Mouse (Mus musculus) CD4-positive, CD25-positive, alpha-beta regulatory T cell, adult 4 months (primary cell): ENCODE results near the gene Lats1. TPM values are rescaled to one million over a fixed set of nuclear protein-coding genes. Genes with fewer than 3 reads are reported as not detected.

ENCODE experiments used
- ATAC-seq: one replicate; pipeline ENCODE4 v1.8.0; 2017
- polyA plus RNA-seq, 2 experiments: library from polyadenylated mRNA; unstranded; fragments of 100-300 nt; shearing (Covaris generic); gene quantifications; one replicate each; pipeline ENCODE4 v1.2.1; 2017

Lats1 gene
- polyA plus RNA-seq: 1 to 10 TPM; 5.8 to 7.2 TPM

DNA sequence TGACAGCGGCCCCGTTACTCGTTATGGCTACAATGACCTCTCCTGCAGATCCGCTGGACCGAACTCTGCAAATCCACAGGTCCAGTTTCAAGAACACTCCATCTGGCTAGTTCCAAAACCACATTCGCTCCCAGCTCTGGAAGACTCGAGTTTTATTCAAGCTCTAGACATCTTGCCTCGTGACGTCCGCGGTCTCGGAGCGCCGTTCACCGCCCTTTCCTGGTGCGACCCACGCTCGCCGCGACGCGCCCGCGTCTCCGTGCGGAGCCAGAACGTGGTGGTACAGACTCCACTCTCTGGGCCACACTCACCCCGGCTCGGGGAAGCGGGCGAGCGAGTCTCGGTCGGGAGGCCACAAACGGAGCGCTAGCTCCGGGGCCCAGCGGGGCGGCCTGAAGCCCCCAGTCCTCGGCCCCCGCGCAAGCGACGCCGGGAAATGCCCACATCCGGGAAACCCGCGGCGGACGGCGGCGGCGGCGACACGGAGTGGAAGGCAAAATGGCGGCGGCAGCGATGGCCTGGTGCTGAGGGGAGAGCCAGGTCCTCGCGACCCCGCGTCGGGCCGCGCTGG, at the start of gene Lats1, which contains the start of gene Pcmt1:
TSS of gene Lats1 (plus strand) at position 484 of the 571 bp plus-strand sequence.
TSS of gene Pcmt1 (minus strand) at position 406 of the 571 bp plus-strand sequence.
- ATAC-seq: peak; percentile 85

- no peak for ATAC-seq
Observed at GRCm38 (mm10) chr10:7640366-7640765, 40.6 kb upstream of the Lats1 start.

DNA sequence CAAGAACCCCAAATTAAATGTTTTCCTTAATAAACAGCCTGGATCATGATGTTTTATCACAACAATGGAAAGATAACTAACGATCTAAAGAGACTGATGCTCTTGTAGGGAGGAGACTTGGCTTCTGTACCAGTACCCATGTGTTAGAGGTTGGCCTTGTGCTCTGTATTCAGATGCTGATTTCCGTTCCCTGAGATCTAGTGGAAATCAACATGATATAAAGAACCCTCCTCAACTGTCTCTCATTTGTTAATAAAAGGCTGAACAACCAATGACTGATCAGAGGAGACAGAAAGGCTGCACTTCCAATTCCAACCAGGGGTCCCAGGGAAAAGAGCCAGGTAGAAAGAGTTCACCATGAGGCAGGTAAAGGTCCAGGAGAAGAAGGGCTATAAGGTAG, 35.1 kb upstream of the Lats1 start:
- ATAC-seq: no peak

GRCm38 (mm10) chr10:7649059-7649458, 32.0 kb upstream of the Lats1 start:
- no peak for ATAC-seq

DNA sequence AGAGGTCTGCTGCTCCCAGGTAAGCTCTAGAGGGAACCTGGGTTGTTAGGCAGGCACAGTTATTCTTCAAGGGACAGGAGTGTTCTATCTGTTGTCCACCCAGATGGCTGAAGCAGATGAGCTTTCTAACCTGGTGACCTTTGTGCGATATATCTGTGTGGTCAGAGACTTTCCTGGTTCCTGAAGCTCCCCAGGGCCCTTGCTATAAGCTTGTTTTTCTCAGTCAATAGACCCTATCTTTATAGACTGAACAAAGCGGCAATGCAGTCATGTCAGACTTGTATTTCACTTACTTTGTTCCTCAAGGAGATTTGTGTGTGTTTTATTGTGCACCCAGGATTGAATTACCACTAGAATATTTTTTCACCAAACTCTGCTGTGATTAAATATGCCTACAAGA, 30.0 kb upstream of the Lats1 start:
- ATAC-seq: no peak

- peak; percentile 50 for ATAC-seq
Observed at GRCm38 (mm10) chr10:7662471-7663141, 18.4 kb upstream of the Lats1 start.

GRCm38 (mm10) chr10:7663159-7664026, 17.6 kb upstream of the Lats1 start:
- ATAC-seq: peak; percentile 65

DNA sequence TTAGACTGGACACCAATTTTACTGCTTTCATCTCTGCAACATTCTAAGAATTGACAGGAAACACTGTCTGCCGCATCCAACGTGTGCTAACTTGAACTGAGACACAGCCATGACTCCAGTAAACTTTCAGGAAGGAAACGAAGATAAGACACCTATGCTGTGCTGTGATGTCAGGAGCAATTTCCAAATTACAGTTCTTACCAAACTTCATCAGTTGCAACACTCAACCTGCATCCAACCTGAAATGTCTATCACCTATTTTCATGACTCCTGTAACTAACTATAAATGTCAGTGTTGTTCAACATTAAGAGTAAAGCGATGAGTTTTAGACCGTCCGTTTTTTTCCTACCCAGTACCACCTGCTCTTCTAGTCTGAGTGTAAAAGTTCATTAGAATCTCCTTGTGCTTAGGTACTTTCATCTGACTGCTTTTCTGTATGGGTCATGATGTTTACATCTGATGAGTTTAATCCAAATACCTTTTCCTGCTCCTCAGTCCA, 16.9 kb upstream of the Lats1 start:
- no peak for ATAC-seq

- no peak for ATAC-seq
Observed at GRCm38 (mm10) chr10:7664889-7665288, 16.1 kb upstream of the Lats1 start.

GRCm38 (mm10) chr10:7667342-7667802, 13.6 kb upstream of the Lats1 start, which contains the start of gene Nup43:
Nup43 (plus strand) TSS chr10:7667503.
- ATAC-seq: peak; percentile 87

GRCm38 (mm10) chr10:7673673-7674072, 7.3 kb upstream of the Lats1 start:
- ATAC-seq: peak; percentile 99

DNA sequence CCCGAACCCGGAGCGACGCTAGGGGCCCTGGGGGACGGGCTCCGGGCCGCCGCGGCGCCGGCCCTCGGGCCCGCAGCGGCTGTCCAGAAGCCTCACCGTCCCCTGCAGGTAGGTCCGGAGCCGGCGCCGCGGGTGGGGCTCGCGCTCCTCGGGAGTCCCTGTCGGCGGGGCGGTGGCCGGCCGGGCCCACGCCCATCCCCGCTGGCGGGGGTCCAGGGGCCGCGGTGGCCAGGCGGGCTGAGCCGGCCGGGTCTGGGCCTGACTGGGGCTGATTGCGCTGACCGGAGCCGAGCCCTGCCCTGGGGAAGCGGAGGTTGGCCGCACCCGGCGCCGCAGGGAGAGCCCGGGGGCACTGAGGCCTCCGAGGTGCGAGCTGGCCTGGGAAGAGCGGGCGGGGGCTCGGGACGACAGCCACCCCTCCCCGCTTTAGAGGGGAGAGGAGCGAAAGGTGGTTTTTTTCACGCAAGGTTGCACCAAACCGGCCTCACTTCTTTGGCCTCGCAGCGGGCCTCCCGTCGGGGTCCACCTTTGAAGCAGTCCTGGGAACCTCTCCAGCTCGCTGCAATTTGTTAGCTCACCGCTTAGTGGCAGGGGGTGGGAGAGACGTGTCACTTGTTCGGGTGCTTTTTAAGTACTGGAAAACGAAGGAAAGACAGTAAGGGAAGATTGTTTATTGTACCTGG, 470 bp downstream of the Lats1 start:
- peak; percentile 68 for ATAC-seq

GRCm38 (mm10) chr10:7682249-7682648, 1.2 kb downstream of the Lats1 start:
- ATAC-seq: no peak

- ATAC-seq: no peak
Observed at GRCm38 (mm10) chr10:7686902-7687301, 5.9 kb downstream of the Lats1 start.

- peak; percentile 61 for ATAC-seq
Observed at GRCm38 (mm10) chr10:7695286-7695685, 14.3 kb downstream of the Lats1 start.

DNA sequence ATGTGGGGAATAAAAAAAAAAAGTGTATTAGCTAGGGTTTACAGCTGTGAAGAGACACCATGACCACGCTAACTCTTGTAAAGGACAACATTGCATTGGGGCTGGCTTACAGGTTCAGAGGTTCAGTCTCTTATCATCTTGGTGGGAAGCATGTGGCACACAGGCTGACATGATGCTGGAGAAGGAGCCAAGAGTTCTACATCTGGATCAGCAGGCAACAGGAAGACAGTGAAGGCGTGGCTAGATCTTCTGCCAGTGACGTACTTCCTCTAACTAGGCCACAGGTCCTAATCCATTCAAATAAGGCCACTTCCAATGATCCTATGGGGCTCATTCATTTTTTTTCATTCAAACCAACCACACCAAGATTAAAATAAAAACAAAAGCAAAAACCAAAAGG, 19.1 kb downstream of the Lats1 start:
- ATAC-seq: no peak

DNA sequence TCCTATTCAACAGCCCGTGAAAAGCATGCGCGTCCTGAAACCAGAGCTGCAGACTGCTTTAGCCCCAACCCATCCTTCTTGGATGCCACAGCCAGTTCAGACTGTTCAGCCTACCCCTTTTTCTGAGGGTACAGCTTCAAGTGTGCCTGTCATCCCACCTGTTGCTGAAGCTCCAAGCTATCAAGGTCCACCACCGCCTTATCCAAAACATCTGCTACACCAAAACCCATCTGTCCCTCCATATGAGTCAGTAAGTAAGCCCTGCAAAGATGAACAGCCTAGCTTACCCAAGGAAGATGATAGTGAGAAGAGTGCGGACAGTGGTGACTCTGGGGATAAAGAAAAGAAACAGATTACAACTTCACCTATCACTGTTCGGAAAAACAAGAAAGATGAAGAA, 21.6 kb downstream of the Lats1 start:
- no peak for ATAC-seq

DNA sequence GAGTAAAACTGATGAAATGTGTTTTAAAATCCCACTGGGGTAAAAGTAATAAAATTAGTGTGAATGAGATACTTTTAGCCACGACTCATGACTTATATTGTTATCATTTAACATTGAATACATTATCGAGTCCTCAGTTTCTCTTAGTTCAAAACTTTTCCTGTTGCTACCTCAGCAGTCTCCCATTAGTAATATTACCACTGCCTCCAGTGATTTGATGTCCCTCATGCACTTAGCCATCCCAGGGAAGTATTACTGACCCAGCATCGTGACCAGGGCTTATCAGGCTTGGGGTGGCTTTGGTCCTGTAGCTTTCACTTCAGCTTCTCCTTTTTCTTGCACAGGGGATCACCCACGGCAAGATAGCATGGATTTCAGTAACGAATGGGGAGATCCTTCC, 29.1 kb downstream of the Lats1 start:
- ATAC-seq: no peak

DNA sequence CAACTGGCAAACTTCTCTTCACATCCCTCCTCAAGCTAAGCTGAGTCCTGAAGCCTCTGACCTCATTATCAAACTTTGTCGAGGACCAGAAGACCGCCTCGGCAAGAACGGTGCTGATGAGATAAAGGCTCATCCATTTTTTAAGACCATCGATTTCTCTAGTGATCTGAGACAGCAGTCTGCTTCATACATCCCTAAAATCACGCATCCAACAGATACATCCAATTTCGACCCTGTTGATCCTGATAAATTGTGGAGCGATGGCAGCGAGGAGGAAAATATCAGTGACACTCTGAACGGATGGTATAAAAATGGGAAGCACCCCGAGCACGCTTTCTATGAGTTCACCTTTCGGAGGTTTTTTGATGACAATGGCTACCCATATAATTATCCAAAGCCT, 31.5 kb downstream of the Lats1 start:
- no peak for ATAC-seq

- ATAC-seq: no peak
Observed at GRCm38 (mm10) chr10:7715056-7715455, 34.0 kb downstream of the Lats1 start.

DNA sequence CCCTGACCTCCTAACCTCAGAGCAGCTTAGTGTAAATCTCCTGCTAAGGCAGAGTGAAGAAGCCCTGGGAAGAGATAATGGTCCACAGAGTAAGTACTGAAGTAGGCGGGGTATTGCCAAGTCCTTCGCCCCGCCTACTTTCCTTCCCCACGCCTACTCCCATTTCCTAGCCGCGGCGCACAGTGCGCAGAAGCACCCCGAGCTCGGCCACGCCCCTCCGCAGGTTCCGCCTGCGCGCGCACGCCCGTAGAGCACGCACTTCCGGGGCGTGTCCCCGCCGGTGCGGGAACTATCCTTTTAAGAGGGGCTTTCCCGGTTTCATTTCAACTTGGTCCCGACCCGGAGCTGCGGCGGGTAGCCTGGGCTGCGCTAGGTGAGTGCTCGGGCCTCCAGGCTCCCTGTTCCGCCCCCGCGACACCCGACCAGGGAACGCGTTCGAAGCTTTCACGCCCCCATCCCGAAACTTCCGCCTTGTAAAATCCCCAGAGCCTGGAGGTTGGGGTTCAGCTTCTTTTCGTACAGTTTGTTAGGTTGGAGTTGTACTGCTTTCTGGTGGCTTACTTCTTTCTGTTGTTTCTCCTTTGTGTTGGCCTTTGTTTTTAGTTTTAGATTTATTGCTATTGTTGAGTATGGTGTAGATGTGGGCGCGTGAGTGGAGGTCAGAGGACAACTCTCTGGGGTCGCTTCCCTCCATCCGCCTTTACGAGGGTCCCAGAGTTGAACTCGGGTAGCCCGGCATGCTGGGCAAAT, 44.9 kb downstream of the Lats1 start, which contains the start of gene Katna1:
TSS of gene Katna1 (plus strand) at position 250 of the 750 bp plus-strand sequence.
- peak; percentile 92 for ATAC-seq

DNA sequence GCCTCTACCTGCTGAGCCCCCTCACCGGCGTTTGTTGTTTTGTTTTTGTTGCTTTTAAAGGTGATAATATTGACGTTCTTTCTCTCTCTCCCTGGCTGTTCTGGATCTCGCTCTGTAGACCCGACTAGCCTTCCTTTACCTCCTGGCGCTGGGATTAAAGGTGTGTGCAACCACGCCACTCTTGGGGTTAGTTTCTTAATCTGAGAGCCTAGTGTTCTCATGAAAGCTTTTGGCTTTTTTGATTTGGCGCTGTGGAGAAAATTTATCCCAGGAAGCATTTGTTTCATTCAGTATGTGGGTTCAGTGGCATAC, 45.4 kb downstream of the Lats1 start:
- ATAC-seq: peak; percentile 5
